Mouse (Mus musculus): ENCODE measurements around the gene Bcl2l15. TPM values are rescaled to one million over a fixed set of nuclear protein-coding genes. Genes with fewer than 3 reads are reported as not detected.
A peak's percentile ranks its signal among the peaks of the same experiment; 100 is the strongest.
"Not testable (repeated sequence)": the region's sequence is repeated elsewhere in the genome, so short reads cannot be mapped to it uniquely, and the experiment has no call there.

Gene Bcl2l15
- polyA plus RNA-seq, 1 experiment from 2014 or later = 0.42 TPM

GRCm38 (mm10) chr3:103835951-103836310, 3.5 kb downstream of the Bcl2l15 start:
- no peak for DNase-seq (ENCODE audit: low spot score)
- no peaks in the 10 kb centered on the region for H3K9me3 ChIP-seq
- H3K36me3 ChIP-seq (replicated peaks) = no peaks in the 10 kb centered on the region
- 83% methylated on average over 10 of the region's 10 CpGs for WGBS
- H3K27ac ChIP-seq (replicated peaks) = no peak overlapping the region
- no peak overlapping the region for H3K4me3 ChIP-seq
- no peaks in the 10 kb centered on the region for H3K27me3 ChIP-seq (replicated peaks; ENCODE audit: low read depth, poor library complexity, severe bottlenecking)
- no peaks in the 10 kb centered on the region for H3K4me1 ChIP-seq

- H3K4me3 ChIP-seq = no peak overlapping the region
Observed at GRCm38 (mm10) chr3:103836453-103836852, 4.1 kb downstream of the Bcl2l15 start.

GRCm38 (mm10) chr3:103839711-103840110, 7.3 kb downstream of the Bcl2l15 start:
- Histone ChIP-seq H3K4me1 (no peaks in the 10 kb centered on the region), H3K27me3 (replicated peaks; ENCODE audit: low read depth, poor library complexity, severe bottlenecking) (no peaks in the 10 kb centered on the region), H3K36me3 (replicated peaks) (no peaks in the 10 kb centered on the region), H3K4me3 (no peak overlapping the region), H3K27ac (replicated peaks) (no peak overlapping the region), H3K9me3 (no peaks in the 10 kb centered on the region)
- 89% methylated on average over 6 of the region's 6 CpGs for WGBS
- no peak for DNase-seq (ENCODE audit: low spot score)

More at GRCm38 (mm10) chr3:103836453-103836852, 4.1 kb downstream of the Bcl2l15 start:
- Histone ChIP-seq H3K27me3 (replicated peaks; ENCODE audit: low read depth, poor library complexity, severe bottlenecking) (no peaks in the 10 kb centered on the region), H3K36me3 (replicated peaks) (no peaks in the 10 kb centered on the region), H3K27ac (replicated peaks) (no peak overlapping the region), H3K4me1 (no peaks in the 10 kb centered on the region), H3K9me3 (no peaks in the 10 kb centered on the region)
- DNase-seq (ENCODE audit: low spot score) = no peak
- 95% methylated on average over 5 of the region's 5 CpGs for WGBS

- H3K4me3 ChIP-seq; DNase-seq (ENCODE audit: low spot score); H3K9me3 ChIP-seq; H3K4me1 ChIP-seq; H3K27ac ChIP-seq (replicated peaks); H3K36me3 ChIP-seq (replicated peaks); H3K27me3 ChIP-seq (replicated peaks; ENCODE audit: low read depth, poor library complexity, severe bottlenecking): not testable (repeated sequence)
- 85% methylated on average over 3 of the region's 3 CpGs for WGBS
Observed at GRCm38 (mm10) chr3:103840195-103840594, 7.8 kb downstream of the Bcl2l15 start.

- WGBS = 90% methylated on average over 7 of the region's 7 CpGs
- DNase-seq (ENCODE audit: low spot score); H3K4me3 ChIP-seq; H3K4me1 ChIP-seq; H3K36me3 ChIP-seq (replicated peaks); H3K27me3 ChIP-seq (replicated peaks; ENCODE audit: low read depth, poor library complexity, severe bottlenecking); H3K27ac ChIP-seq (replicated peaks); H3K9me3 ChIP-seq: not testable (repeated sequence)
Observed at GRCm38 (mm10) chr3:103840946-103841345, 8.5 kb downstream of the Bcl2l15 start.

- no peaks in the 10 kb centered on the region for H3K36me3 ChIP-seq (replicated peaks)
- no peaks in the 10 kb centered on the region for H3K9me3 ChIP-seq
- no peaks in the 10 kb centered on the region for H3K4me1 ChIP-seq
- WGBS = 82% methylated on average over 9 of the region's 9 CpGs
- DNase-seq (ENCODE audit: low spot score) = no peak
- H3K27ac ChIP-seq (replicated peaks) = no peak overlapping the region
- no peak overlapping the region for H3K4me3 ChIP-seq
- no peaks in the 10 kb centered on the region for H3K27me3 ChIP-seq (replicated peaks; ENCODE audit: low read depth, poor library complexity, severe bottlenecking)
Observed at GRCm38 (mm10) chr3:103850644-103851363, 18.4 kb downstream of the Bcl2l15 start.

- Histone ChIP-seq H3K4me1 (no peaks in the 10 kb centered on the region), H3K27me3 (replicated peaks; ENCODE audit: low read depth, poor library complexity, severe bottlenecking) (no peaks in the 10 kb centered on the region), H3K9me3 (no peaks in the 10 kb centered on the region), H3K4me3 (no peak overlapping the region), H3K36me3 (replicated peaks) (no peaks in the 10 kb centered on the region), H3K27ac (replicated peaks) (no peak overlapping the region)
- 93% methylated on average over 6 of the region's 6 CpGs for WGBS
- no peak for DNase-seq (ENCODE audit: low spot score)
Observed at GRCm38 (mm10) chr3:103851481-103851880, 19.1 kb downstream of the Bcl2l15 start.

- H3K36me3 ChIP-seq (replicated peaks) = no peaks in the 10 kb centered on the region
- DNase-seq (ENCODE audit: low spot score) = no peak
- no peaks in the 10 kb centered on the region for H3K9me3 ChIP-seq
- H3K4me3 ChIP-seq = no peak overlapping the region
- no peaks in the 10 kb centered on the region for H3K4me1 ChIP-seq
- WGBS = 87% methylated on average over 8 of the region's 8 CpGs
- H3K27ac ChIP-seq (replicated peaks) = no peak overlapping the region
- H3K27me3 ChIP-seq (replicated peaks; ENCODE audit: low read depth, poor library complexity, severe bottlenecking) = no peaks in the 10 kb centered on the region
Observed at GRCm38 (mm10) chr3:103851882-103852281, 19.5 kb downstream of the Bcl2l15 start.

GRCm38 (mm10) chr3:103852565-103853299, 20.3 kb downstream of the Bcl2l15 start:
- 74% methylated on average over 3 of the region's 3 CpGs for WGBS
- Histone ChIP-seq H3K4me3 (no peak overlapping the region), H3K4me1 (no peaks in the 10 kb centered on the region), H3K9me3 (no peaks in the 10 kb centered on the region), H3K27me3 (replicated peaks; ENCODE audit: low read depth, poor library complexity, severe bottlenecking) (no peaks in the 10 kb centered on the region), H3K36me3 (replicated peaks) (no peaks in the 10 kb centered on the region), H3K27ac (replicated peaks) (no peak overlapping the region)
- DNase-seq (ENCODE audit: low spot score) = peak; percentile 10

- no peak for DNase-seq (ENCODE audit: low spot score)
- Histone ChIP-seq H3K36me3 (replicated peaks) (no peaks in the 10 kb centered on the region), H3K9me3 (no peaks in the 10 kb centered on the region), H3K27ac (replicated peaks) (no peak overlapping the region), H3K4me3 (no peak overlapping the region), H3K4me1 (no peaks in the 10 kb centered on the region), H3K27me3 (replicated peaks; ENCODE audit: low read depth, poor library complexity, severe bottlenecking) (no peaks in the 10 kb centered on the region)
- 71% methylated on average over 8 of the region's 8 CpGs for WGBS
Observed at GRCm38 (mm10) chr3:103853804-103854203, 21.4 kb downstream of the Bcl2l15 start.

GRCm38 (mm10) chr3:103857036-103857805, 24.8 kb downstream of the Bcl2l15 start:
- no peak for DNase-seq (ENCODE audit: low spot score)
- no peak overlapping the region for H3K27ac ChIP-seq (replicated peaks)
- H3K4me3 ChIP-seq = no peak overlapping the region
- H3K36me3 ChIP-seq (replicated peaks) = no peaks in the 10 kb centered on the region
- no peaks in the 10 kb centered on the region for H3K9me3 ChIP-seq
- H3K4me1 ChIP-seq = no peaks in the 10 kb centered on the region
- H3K27me3 ChIP-seq (replicated peaks; ENCODE audit: low read depth, poor library complexity, severe bottlenecking) = no peaks in the 10 kb centered on the region
- 91% methylated on average over 7 of the region's 7 CpGs for WGBS

- no peaks in the 10 kb centered on the region for H3K27me3 ChIP-seq (replicated peaks; ENCODE audit: low read depth, poor library complexity, severe bottlenecking)
- H3K4me3 ChIP-seq = no peak overlapping the region
- H3K4me1 ChIP-seq = no peaks in the 10 kb centered on the region
- DNase-seq (ENCODE audit: low spot score) = no peak
- H3K36me3 ChIP-seq (replicated peaks) = no peaks in the 10 kb centered on the region
- 92% methylated on average over 6 of the region's 6 CpGs for WGBS
- H3K27ac ChIP-seq (replicated peaks) = no peak overlapping the region
- H3K9me3 ChIP-seq = no peaks in the 10 kb centered on the region
Observed at GRCm38 (mm10) chr3:103857977-103858563, 25.7 kb downstream of the Bcl2l15 start.
